Mouse (Mus musculus) embryonic fibroblast, embryonic 13.5 days (primary cell): ENCODE results near the gene Gm136. TPM values are rescaled to one million over a fixed set of nuclear protein-coding genes. Genes with fewer than 3 reads are reported as not detected.
"Not testable (repeated sequence)": the region's sequence is repeated elsewhere in the genome, so short reads cannot be mapped to it uniquely, and the experiment has no call there.

Source experiments
- H3K27ac ChIP-seq: 2 replicates; pipeline ENCODE4 v1.5.1; 2012; ENCODE audit warnings: low read length, control low read depth, inconsistent platforms; ENCODE audit not compliant: insufficient read depth
- H3K4me1 ChIP-seq: 2 replicates; pipeline ENCODE4 v1.6.1; 2011; ENCODE audit warnings: low read length; ENCODE audit not compliant: control insufficient read depth, insufficient read depth
- H3K4me3 ChIP-seq: 2 replicates; pipeline ENCODE4 v1.5.1; 2011; ENCODE audit warnings: mild to moderate bottlenecking, control low read depth, low read length; ENCODE audit not compliant: insufficient read depth
- CTCF ChIP-seq: IDR thresholded peaks from 2 replicates; pipeline ENCODE4 v1.5.1; 2011; ENCODE audit warnings: mild to moderate bottlenecking, control low read depth, low read length, moderate library complexity, borderline replicate concordance; ENCODE audit not compliant: insufficient read depth
- POLR2A ChIP-seq: IDR thresholded peaks from 2 replicates; pipeline ENCODE4 v1.6.1; 2011; ENCODE audit warnings: low read depth, mild to moderate bottlenecking, control low read depth, low read length, moderate library complexity
- polyA plus RNA-seq: library from polyadenylated mRNA; stranded (reverse); fragments of >200 nt; gene quantifications from 2 replicates; pipeline ENCODE4 v1.2.4, GENCODE M21; 2011; ENCODE audit warnings: low read depth; ENCODE audit not compliant: missing spikeins, insufficient read length

The Gm136 gene
- polyA plus RNA-seq, 1 experiment = not detected

DNA sequence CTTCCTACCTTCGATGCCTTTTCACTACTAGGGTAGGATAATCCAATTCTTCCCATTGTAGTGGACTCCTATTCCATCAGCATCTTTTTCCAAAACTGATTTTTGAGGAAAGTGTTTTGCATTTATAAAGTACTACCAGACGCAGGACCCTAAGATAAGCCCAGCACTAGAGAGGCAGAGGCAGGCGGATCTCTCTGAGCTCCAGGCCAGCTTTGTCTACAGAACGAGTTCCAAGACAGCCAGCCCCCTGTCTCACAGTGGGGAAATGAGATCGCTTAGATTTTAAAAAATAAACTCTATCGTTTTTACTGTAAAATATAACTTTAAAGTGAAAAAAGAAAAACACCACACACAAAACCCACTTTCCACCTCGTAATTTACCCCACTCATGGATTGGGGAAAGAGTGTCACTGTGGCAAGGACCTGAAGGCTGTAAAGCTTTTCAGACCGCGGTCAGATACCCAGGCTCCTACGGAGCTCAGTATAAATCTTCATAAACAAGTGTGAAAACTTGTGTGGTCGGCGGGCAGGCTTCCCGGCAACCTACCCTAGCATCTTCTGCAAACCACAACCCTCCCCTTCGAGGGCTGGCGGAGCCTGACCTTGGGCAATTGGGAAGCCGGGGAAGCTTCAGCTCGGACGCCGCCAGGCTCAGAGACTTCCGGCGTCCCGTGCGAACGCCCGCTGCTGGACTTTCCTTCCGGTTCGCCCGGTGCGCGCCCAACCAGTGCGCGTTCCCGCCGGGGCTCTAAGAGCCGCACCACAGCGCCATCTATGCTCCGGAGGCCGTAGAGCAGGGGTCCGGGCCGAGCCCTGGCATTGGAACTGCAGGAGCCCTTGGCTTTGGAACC is 21.8 kb upstream of the Gm136 start, which contains the start of gene Smim8:
Smim8 (minus strand) TSS at position 747 of the 851 bp plus-strand sequence.
- peak within 1 kb of the TSS; percentile 85 for H3K4me3 ChIP-seq
- peak within 1 kb of the TSS; percentile 65; the same call in 1 of the 2 replicates for H3K27ac ChIP-seq
- TF ChIP-seq CTCF (peak; percentile 57; the same call in 1 of the 2 replicates), POLR2A (peak; percentile 90)

DNA sequence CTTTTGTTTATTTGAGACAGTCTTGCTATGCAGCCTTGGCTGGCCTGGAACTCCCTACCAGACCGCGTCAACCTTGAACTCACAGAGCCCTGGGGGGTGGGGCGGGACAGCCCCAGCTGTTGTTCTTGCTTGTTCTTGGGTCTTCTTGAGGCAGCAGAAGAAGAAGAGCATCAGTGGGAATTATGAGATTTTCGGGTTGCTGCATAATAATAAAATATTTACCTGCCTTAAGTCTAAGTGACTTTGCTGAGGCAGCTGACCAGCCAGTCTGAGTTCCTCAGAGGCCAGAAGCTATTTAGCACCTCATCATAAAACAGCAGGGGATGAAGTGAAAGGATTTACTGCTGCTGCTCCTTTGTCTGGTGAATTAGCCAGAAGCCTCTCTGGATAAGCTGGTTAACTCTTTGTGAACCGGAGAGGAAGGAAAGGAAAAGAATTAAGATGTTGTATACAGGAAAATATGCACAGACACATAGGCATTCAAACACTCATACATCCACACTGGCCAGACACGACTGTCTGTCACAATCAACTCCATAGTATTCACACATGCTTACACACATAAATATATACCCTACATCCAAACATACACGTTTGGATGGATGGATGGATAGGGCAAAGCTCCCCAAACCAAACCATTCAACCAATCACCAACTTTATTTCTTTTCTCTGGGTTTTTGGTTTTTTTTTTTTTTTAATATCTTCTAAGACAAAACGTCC is 15.7 kb upstream of the Gm136 start:
- peaks cover under 1% of the 10 kb centered on the region; the same call in 1 of the 2 replicates for H3K4me1 ChIP-seq
- TF ChIP-seq POLR2A (no peak), CTCF (no peak)
- no peak overlapping the region for H3K27ac ChIP-seq
- H3K4me3 ChIP-seq = no peak overlapping the region

More for the DNA sequence above, 21.8 kb upstream of the Gm136 start, which contains the start of gene Smim8:
- peaks cover 2% of the 10 kb centered on the region; the same call in 1 of the 2 replicates for H3K4me1 ChIP-seq

DNA sequence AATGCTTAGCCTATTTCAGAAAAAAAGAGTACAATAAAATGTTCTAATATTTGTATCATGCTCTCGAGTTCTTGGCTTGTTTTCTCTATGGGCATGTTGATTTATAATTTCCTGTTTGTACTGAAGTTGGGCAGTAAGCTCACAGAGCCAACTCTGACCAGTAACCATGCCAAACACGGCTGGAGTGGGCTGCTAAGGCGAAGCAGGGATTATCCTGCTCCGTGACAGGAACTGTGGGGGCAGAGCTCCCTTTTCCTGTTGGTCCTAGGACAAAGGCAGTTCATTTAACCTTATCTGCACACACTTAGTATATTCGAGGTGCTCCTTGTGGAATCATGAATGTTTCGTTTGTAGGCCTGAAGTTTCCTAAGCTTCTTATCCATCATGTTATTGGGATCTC is 6.8 kb downstream of the Gm136 start:
- H3K4me3 ChIP-seq = no peak overlapping the region
- TF ChIP-seq CTCF (no peak), POLR2A (no peak)
- no peak overlapping the region for H3K27ac ChIP-seq
- H3K4me1 ChIP-seq = no peaks in the 10 kb centered on the region

DNA sequence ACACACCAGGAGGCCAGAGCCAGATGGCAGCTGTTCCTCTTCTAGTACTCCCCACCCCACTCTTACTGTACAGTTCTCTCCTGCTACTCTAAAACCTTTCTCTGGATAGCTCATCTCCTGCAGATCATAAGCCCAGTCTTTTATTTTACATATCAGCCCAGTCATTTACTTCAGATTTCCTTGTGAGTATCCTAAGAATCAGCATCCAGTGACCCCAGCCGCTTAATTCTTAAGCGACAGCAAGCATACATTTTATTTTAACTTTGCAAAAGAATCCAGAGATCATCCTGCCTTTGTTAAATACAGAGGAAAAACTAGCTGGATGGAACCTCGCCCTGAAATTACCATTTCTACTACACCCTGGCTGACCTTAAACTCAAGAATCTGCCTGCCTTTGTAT is 21.6 kb downstream of the Gm136 start:
- H3K4me3 ChIP-seq = no peak overlapping the region
- TF ChIP-seq CTCF = no peak
- H3K27ac ChIP-seq = no peak overlapping the region
- H3K4me1 ChIP-seq = no peaks in the 10 kb centered on the region

DNA sequence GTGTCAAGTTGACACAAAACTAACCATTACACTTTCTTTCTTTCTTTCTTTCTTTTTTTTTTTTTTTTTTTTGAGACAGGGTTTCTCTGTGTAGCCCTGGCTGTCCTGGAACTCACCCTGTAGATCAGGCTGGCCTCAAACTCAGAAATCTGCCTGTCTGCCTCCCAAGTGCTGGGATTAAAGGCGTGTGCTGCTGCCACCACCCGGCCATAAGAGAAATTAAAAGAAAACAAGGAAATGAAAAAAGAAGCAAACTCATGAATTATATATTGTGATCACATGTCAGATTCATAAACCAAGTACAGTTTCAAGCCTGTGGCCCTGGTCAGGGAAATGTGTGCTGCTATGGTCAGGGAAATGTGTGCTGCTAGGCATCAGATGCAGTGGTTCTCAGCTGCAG is 22.6 kb downstream of the Gm136 start:
- H3K27ac ChIP-seq, H3K4me1 ChIP-seq, H3K4me3 ChIP-seq: not testable (repeated sequence)

DNA sequence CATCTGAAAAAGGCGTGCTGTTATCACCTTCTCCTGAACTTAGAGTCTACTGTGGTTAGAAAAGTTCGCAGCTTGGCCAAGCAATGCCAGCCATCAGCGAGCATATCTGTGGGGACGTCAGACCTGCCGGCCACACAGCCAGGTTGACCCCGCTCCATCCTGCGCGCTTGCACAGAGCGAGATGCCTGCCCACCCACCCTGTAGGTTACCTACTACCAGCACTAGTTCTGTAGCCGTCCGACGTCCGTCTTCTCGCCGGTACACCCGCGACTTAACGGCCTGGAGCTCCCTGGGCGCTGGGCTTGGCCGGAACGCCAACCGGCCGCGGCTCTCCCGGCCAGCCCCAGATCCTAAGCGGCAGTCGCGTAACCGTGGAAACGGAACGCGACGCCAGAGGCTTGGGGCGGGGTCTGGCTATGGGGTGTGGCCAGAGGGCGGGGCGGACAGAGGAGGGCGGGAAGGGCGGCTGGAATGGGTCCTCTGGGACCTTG is 26.2 kb downstream of the Gm136 start, which contains the start of gene Cfap206:
Cfap206 (minus strand) TSS at position 356 of the 491 bp plus-strand sequence.
- Histone ChIP-seq H3K4me1 (no peaks in the 10 kb centered on the region), H3K27ac (no peak within 1 kb of the TSS), H3K4me3 (peak within 1 kb of the TSS; percentile 42)
- no peak for TF ChIP-seq CTCF
- TF ChIP-seq POLR2A = no peak

DNA sequence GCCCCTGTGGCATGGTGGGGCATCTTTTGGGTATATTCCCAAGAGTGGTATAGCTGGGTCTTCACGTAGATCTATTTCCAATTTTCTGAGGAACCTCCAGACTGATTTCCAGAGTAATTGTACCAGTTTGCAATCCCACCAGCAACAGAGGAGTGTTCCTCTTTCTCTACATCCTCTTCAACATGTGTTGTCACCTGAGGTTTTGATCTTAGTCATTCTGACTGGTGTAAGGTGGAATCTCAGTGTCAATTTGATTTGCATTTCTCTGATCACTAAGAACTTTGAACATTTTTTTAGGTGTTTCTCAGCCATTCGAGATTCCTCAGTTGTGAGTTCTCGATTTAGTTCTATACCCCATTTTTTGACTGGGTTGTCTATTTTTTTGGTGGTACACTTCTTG is 30.4 kb downstream of the Gm136 start:
- H3K4me3 ChIP-seq, H3K4me1 ChIP-seq, H3K27ac ChIP-seq: not testable (repeated sequence)

DNA sequence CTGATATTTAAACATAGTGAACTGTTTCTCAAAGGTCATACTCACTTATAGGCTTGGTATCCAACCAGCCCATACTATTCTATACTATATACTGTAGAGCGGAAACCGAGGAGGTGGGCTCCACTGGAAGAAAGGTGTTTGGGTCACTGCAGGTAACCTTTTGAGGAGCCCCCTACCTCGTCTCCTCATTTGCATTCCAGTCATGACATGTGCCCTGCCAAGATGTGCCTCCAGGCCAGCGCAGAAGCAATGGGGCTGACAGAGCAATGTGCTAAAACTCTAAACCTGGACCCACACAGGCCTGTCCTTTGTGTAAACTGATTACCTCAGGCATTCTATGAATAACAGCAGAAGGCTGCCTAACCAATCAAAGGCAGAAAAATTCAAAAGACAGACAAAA is 31.8 kb downstream of the Gm136 start:
- no peak overlapping the region for H3K27ac ChIP-seq
- no peaks in the 10 kb centered on the region for H3K4me1 ChIP-seq
- TF ChIP-seq CTCF (no peak), POLR2A (no peak)
- H3K4me3 ChIP-seq = no peak overlapping the region

DNA sequence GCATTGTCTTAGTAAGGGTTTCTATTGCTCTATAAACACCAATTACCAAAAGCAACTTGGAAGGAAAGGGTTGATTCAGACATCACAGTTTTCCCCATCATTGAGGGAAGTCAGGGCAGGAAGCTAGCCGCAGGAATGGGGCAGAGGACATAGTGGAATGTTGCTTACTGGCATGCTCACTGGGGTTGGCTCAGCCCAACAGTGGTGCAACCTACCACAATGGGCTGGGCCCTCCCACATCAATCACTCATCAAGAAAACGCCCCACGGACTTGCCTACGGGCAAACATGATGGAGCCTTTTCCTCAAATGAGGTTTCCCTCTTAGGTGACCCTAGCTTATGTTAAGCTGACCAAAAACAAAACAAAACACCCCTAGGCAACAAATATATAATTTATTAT is 32.9 kb downstream of the Gm136 start:
- Histone ChIP-seq H3K27ac (no peak overlapping the region), H3K4me3 (no peak overlapping the region), H3K4me1 (no peaks in the 10 kb centered on the region)
- no peak for TF ChIP-seq CTCF
